ENCODE assay signal across 9 mouse cellular contexts in the genomic region with DNA sequence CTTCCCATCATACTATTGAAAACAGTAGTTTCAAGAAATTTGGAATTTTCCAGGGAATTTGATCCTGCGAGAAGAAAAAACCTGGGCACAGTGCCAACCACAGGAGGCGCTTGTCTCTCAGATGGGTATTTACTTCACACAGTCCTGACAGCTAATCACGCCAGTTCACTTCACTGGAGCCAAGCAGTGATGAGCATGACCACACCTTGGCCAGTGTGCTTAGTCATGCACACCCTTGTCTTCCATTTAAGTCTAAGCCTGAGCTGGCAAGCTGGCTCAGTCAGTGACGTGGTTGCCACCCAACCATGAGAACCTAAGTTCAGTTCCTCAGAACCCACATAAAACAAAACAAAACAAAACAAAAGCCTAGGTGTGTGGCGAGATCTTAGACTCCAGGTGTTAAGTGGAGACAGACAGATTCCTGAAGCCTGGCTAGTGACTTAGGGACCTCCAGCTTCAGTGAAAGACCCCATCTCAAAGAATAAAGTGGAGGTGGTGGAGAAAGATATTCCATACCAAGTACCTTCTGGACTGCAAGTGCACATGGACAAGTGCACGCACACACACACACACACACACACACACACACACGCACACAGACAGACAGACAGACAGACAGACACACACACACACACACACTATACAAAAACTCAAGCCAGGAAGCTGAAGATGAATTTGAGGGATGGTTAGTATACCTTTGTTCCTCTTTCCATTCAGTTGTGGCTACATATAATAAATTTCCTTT. TPM values are rescaled to one million over a fixed set of nuclear protein-coding genes. Genes with fewer than 3 reads are reported as not detected.
DNase-seq lines count a peak whose midpoint lies in the region; ATAC-seq and TF ChIP-seq lines count a peak whose summit lies in the region.
"Had no signal": no experiment of that assay in that cellular context is flagged by ENCODE, and none has a peak within 500 bp of the region (broad histone marks: within the 10 kb centered on the region; RNA-seq: fewer than 3 reads in every experiment).

No protein-coding gene starts in this region.

- peaks cover 6% of the 10 kb centered on the region; the same call in 1 of the 2 replicates for H3K4me1 ChIP-seq in embryonic facial prominence, embryonic 14.5 days (ENCODE audit: control insufficient read depth, insufficient read depth, low read length)
- H3K4me1 ChIP-seq in liver, adult 2 months (ENCODE audit: control insufficient read depth, insufficient read depth, low read length): no peaks in the 10 kb centered on the region
- peaks cover 10% of the 10 kb centered on the region for H3K4me1 ChIP-seq in spleen, adult 2 months (ENCODE audit: control insufficient read depth, insufficient read depth, insufficient read length)

- TF ChIP-seq CTCF in liver, adult 2 months (IDR thresholded peaks at IDR 0.05; ENCODE audit: low read depth, low read length): no peak
- TF ChIP-seq CTCF in spleen, adult 2 months (IDR thresholded peaks at IDR 0.05; ENCODE audit: extremely low read depth, insufficient read depth, insufficient read length, insufficient replicate concordance): no peak

- no peak overlapping the region for H3K27ac ChIP-seq in embryonic facial prominence, embryonic 14.5 days (replicated peaks; ENCODE audit: low read depth, low read length)
- H3K27ac ChIP-seq in liver, adult 2 months (replicated peaks; ENCODE audit: insufficient read depth, low read depth, low read length): no peak overlapping the region
- peak overlapping the region; percentile 95 for H3K27ac ChIP-seq in spleen, adult 2 months (ENCODE audit: insufficient read depth, low read length)

- H3K36me3 ChIP-seq in embryonic facial prominence, embryonic 14.5 days (ENCODE audit: control insufficient read depth, insufficient read depth, low read length): no peaks in the 10 kb centered on the region
- H3K36me3 ChIP-seq in liver, adult 2 months (ENCODE audit: control insufficient read depth, insufficient read depth, low read length): no peaks in the 10 kb centered on the region
- no peaks in the 10 kb centered on the region for H3K36me3 ChIP-seq in spleen, adult 2 months (ENCODE audit: control insufficient read depth, insufficient read depth, low read length)

- peak; percentile 6 for DNase-seq in CD4-positive, CD25-positive, alpha-beta regulatory T cell, adult 2 months (ENCODE audit: low read depth, low spot score)
- DNase-seq in retina, postnatal 1 day: peak; percentile 14
- no peak for DNase-seq in retina, embryonic 14.5 days (ENCODE audit: low spot score)
- DNase-seq in embryonic facial prominence, embryonic 14.5 days (ENCODE audit: low spot score): peak; percentile 81
- DNase-seq in liver, adult 2 months (ENCODE audit: extremely low read depth, low read depth, low spot score): peak; percentile 25
- DNase-seq in spleen, adult 2 months (ENCODE audit: low read depth in 1 of 2, low spot score in 2 of 2): peak; percentile 47 to 82
- no peak for DNase-seq in neural tube, embryonic 10.5 days (ENCODE audit: extremely low spot score, low spot score)

- peaks cover 6% of the 10 kb centered on the region; the same call in 1 of the 2 replicates for H3K9me3 ChIP-seq in embryonic facial prominence, embryonic 14.5 days (ENCODE audit: control insufficient read depth, low read length)

- H3K79me2 ChIP-seq in liver, adult 2 months (ENCODE audit: control insufficient read depth, insufficient read depth, low read length): no peaks in the 10 kb centered on the region

- H3K4me3 ChIP-seq in embryonic facial prominence, embryonic 14.5 days (ENCODE audit: low read depth, low read length): no peak overlapping the region
- H3K4me3 ChIP-seq in liver, adult 2 months (ENCODE audit: insufficient read depth, low read depth, low read length): no peak overlapping the region
- H3K4me3 ChIP-seq in spleen, adult 2 months (ENCODE audit: extremely low read depth, insufficient read depth, insufficient read length): no peak overlapping the region; the same call in 1 of the 2 replicates
- H3K4me3 ChIP-seq: erythroblast, embryonic 14.5 days had no signal

- WGBS in embryonic facial prominence, embryonic 14.5 days: 47% methylated on average over 7 of the region's 7 CpGs
- 75% methylated on average over 7 of the region's 7 CpGs for WGBS in liver, adult 2 months
- 30% methylated on average over 7 of the region's 7 CpGs for WGBS in spleen, adult 2 months

- no peak overlapping the region for H3K9ac ChIP-seq in embryonic facial prominence, embryonic 14.5 days (ENCODE audit: low read depth, low read length)
- H3K9ac ChIP-seq in liver, adult 2 months (ENCODE audit: low read depth, low read length): no peak overlapping the region

- no peak overlapping the region for H3K4me2 ChIP-seq in embryonic facial prominence, embryonic 14.5 days (ENCODE audit: low read depth, low read length)

- H3K27me3 ChIP-seq in embryonic facial prominence, embryonic 14.5 days (replicated peaks; ENCODE audit: control insufficient read depth, insufficient read depth, low read length): no peaks in the 10 kb centered on the region
- no peaks in the 10 kb centered on the region for H3K27me3 ChIP-seq in liver, adult 2 months (ENCODE audit: control insufficient read depth, insufficient read depth, low read length)
- no peaks in the 10 kb centered on the region for H3K27me3 ChIP-seq in spleen, adult 2 months (ENCODE audit: control insufficient read depth, insufficient read depth, low read length)

- ATAC-seq in CD4-positive, CD25-positive, alpha-beta regulatory T cell, adult 4 months: no peak
- ATAC-seq in embryonic facial prominence, embryonic 14.5 days (ENCODE audit: low read depth): peak; percentile 85; the same call in 1 of the 2 replicates

- no peak for TF ChIP-seq POLR2A in liver, adult 2 months (IDR thresholded peaks at IDR 0.05; ENCODE audit: extremely low read depth, insufficient read depth, low read length)
- no peak for TF ChIP-seq POLR2A in spleen, adult 2 months (IDR thresholded peaks at IDR 0.05; ENCODE audit: low read depth, low read length)

RNA-seq across cellular contexts. Expression of gene Baz2b, which starts 37.7 kb away (rescaled TPM):
- polyA plus RNA-seq in CD4-positive, CD25-positive, alpha-beta regulatory T cell, adult 4 months (2017; shearing (Covaris generic)): 10 to 100 TPM; 30.7 to 38.0 TPM
- polyA plus RNA-seq in embryonic facial prominence, embryonic 14.5 days (2014; fragmentation: Nextera tagmentation; extraction: Ambion mirVana): 44.1 and 48.4 TPM in 2 replicates
- total RNA-seq in liver, adult 2 months (2014; rRNA removed): 23.0 and 23.5 TPM in 2 replicates
- polyA plus RNA-seq in liver, adult 2 months (2012; rRNA removed): 2.9 and 4.8 TPM in 2 replicates
- polyA plus RNA-seq in spleen, adult 2 months (2012; rRNA removed): 12.6 and 13.7 TPM in 2 replicates

RNA-seq across cellular contexts. Expression of gene March7, which starts 37.7 kb away (rescaled TPM):
- 100 to 1,000 TPM; 101 to 104 TPM for polyA plus RNA-seq in CD4-positive, CD25-positive, alpha-beta regulatory T cell, adult 4 months (2017; shearing (Covaris generic))
- polyA plus RNA-seq in embryonic facial prominence, embryonic 14.5 days (2014; fragmentation: Nextera tagmentation; extraction: Ambion mirVana): 65.7 and 76.5 TPM in 2 replicates
- total RNA-seq in liver, adult 2 months (2014; rRNA removed): 31.5 and 37.6 TPM in 2 replicates
- polyA plus RNA-seq in liver, adult 2 months (2012; rRNA removed): 4.1 and 4.7 TPM in 2 replicates
- polyA plus RNA-seq in spleen, adult 2 months (2012; rRNA removed): 6.0 and 6.4 TPM in 2 replicates

Comparison
In these comparisons a context has a peak if more than half of its experiments do, and no peak if none do; other contexts are left out.
1. DNase-seq: peak in CD4-positive, CD25-positive, alpha-beta regulatory T cell, adult 2 months (single experiment), retina, postnatal 1 day (single experiment), embryonic facial prominence, embryonic 14.5 days (single experiment), liver, adult 2 months (single experiment) and spleen, adult 2 months (2 of 2); none in retina, embryonic 14.5 days (single experiment) and neural tube, embryonic 10.5 days (single experiment).